Mouse (Mus musculus): Measurements from ENCODE around the gene Oit1.

- TF ChIP-seq CTCF (IDR thresholded peaks at IDR 0.05) (no peak), EP300 (IDR thresholded peaks at IDR 0.05) (no peak)
Observed at GRCm38 (mm10) chr14:8395690-8396287, 17.2 kb upstream of the Oit1 start.
